Mouse (Mus musculus) Patski (cell line): ENCODE data around the gene Rab40b. TPM values are rescaled to one million over a fixed set of nuclear protein-coding genes. Genes with fewer than 3 reads are reported as not detected.
A peak's percentile ranks its signal among the peaks of the same experiment; 100 is the strongest.

ENCODE experiments used
- ATAC-seq: fragments of 100-300 bp; one replicate; pipeline ENCODE4 v1.8.0; 2021
- CTCF ChIA-PET: fragments of 350-600 bp; sonication (Branson Sonifier 250); formaldehyde crosslinking; loops from one replicate; lab custom pipeline; 2022; ENCODE audit warnings: inconsistent platforms; lab: Charles Lee
- POLR2A ChIA-PET: fragments of 350-600 bp; sonication (Branson Sonifier 250); formaldehyde crosslinking; loops from one replicate; lab custom pipeline; 2022; ENCODE audit warnings: antibody characterized with exemption, inconsistent platforms; lab: Charles Lee
- DNase-seq: peaks from one replicate; pipeline ENCODE4 v3.0.0-alpha.2; 2011; ENCODE audit warnings: low read depth, low spot score
- H3K27me3 ChIP-seq: fragments of 371-371 bp; one replicate; pipeline ENCODE4 v1.5.1; 2021
- CTCF ChIP-seq: fragments of 100-300 bp; IDR thresholded peaks from one replicate; pipeline ENCODE4 v1.5.1; 2021
- in situ Hi-C: fragments of 300-500 bp; cut with MboI; formaldehyde crosslinking; loops from 3 replicates; pipeline ENCODE4 v1.11.1; 2018; ENCODE audit warnings: low pct_unique_long_range_greater_than_20kb, mixed read lengths
- polyA plus RNA-seq: library from polyadenylated mRNA; unstranded; gene quantifications from one replicate; pipeline ENCODE4 v1.2.3, GENCODE M21; 2021

Rab40b gene
- polyA plus RNA-seq, 1 experiment from 2014 or later = 0.55 TPM

DNA sequence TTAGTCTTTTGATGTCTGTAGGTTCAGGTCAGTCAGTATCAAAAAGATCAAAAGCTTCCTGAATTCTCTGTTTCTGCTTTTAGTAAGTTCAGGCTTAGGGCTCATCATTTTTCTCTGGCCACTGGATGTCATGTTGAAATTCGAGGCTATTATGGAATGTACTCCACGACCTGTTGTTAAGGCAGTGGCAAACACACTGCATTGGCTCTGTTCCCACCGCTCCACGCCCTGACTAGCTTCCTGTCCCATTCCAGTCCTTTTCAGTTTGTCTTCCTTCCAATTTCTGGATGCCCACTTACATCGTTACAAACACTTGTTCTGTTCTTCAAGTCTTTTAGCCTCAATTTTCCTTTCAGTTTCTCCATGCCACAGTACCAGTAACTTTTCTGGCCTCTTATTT, 27.3 kb upstream of the Rab40b start:
- ChIA-PET CTCF (interaction anchor here (0.7 to 1.0 kb wide), 3 partner anchors 13 to 45 kb away, joined by 3 read pairs; no protein-coding TSS in a partner anchor), POLR2A (interaction anchor here (1.5 kb wide), 1 partner anchor 11 kb away, joined by 3 read pairs; no protein-coding TSS in a partner anchor)
- DNase-seq = no peak
- no peak for ATAC-seq
- in situ Hi-C loops = no loop called here
- no peak for TF ChIP-seq CTCF
- peaks cover 6% of the 10 kb centered on the region for H3K27me3 ChIP-seq

DNA sequence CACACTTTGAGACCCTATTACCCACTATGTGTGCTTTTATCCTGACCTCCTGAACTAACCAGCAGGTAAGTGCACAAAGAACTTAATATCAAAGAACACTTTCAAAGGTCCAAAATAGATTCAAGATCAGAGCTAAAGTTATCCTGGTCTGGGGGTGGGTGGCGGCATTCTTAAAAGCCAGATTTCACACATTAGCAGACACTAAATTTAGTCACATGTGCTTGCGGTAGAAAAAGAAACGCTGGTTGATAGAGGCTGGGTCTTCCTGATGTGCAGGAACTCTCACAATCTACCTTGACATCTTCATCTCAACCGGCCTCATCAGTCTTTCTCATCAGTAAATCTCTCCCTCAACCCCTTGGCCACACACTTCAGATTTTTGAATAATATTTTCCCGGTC, 26.7 kb upstream of the Rab40b start:
- no peak for ATAC-seq
- CTCF ChIA-PET = interaction anchor here (0.7 to 1.0 kb wide), 3 partner anchors 14 to 45 kb away, joined by 3 read pairs; no protein-coding TSS in a partner anchor
- POLR2A ChIA-PET = interaction anchor here (1.5 kb wide), 1 partner anchor 12 kb away, joined by 3 read pairs; no protein-coding TSS in a partner anchor

DNA sequence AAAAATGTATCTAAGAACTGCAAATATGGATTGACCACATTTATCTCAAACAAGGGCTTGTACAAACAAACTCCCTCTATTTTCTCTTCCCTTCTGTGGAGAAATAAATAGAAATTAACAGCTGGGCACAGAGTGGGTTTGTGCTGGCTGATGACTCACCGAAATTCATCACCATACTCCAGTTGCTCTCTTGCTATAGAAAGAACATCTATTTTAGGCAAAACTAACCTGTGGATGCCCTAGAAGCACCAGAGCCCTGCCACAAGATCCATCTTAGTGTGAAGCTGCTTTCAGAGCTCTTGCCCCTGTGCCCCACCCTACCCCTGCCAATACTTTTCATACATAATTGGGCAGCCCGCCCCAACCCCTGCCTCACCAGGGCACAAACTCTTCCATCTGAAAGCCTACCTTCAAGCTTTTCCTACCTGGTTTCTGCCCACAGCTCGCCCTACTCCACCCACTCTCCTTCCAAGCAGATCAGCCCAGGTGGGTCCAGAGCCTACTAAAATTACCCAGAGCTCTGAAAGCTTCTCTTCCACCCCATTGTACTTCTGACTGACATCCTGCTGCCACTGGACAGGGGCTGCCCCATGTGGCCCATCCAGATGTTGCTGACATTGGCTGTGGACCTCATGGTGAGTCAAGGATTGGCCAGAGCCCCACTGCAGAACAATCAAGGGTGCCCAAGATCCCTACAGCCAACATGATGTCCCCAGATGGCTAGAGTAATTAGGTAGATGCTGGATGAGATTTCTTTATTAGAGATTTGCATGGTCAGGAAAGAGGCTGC, 19.5 kb upstream of the Rab40b start:
- peaks cover 6% of the 10 kb centered on the region for H3K27me3 ChIP-seq
- DNase-seq = no peak
- ChIA-PET POLR2A (interaction anchor here (0.7 kb wide), 1 partner anchor 74 kb away, joined by 3 read pairs; no protein-coding TSS in a partner anchor), CTCF (interaction anchor here (1.3 kb wide), 1 partner anchor 12 kb away, joined by 6 read pairs; no protein-coding TSS in a partner anchor)
- ATAC-seq = no peak
- no peak for TF ChIP-seq CTCF
- in situ Hi-C loops = no loop called here

More for the DNA sequence above, 26.7 kb upstream of the Rab40b start:
- no peak for TF ChIP-seq CTCF
- peaks cover 6% of the 10 kb centered on the region for H3K27me3 ChIP-seq
- in situ Hi-C loops = no loop called here
- no peak for DNase-seq

DNA sequence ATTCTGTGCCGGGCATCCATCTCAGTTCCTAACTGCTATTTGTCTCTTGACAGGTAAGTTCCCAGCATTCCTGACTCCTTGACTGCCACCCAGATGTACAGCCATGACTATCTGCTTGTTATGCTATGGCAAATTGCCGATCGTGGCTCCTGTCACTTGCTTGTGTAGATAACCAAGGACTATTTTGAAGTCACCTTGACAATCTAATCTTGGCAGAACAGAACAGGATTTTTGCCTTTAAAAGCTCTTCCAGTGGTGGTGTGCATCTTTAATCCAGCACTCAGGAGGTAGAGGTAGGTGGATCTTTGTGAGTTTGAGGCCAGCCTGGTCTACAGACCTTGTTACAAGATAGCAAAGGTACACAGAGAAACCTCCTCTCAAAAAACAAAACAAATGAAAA, 4.4 kb upstream of the Rab40b start:
- DNase-seq = no peak
- ChIA-PET CTCF (no interaction called here), POLR2A (no interaction called here)
- in situ Hi-C loops = no loop called here
- no peak for ATAC-seq
- no peak for TF ChIP-seq CTCF
- H3K27me3 ChIP-seq = peaks cover 4% of the 10 kb centered on the region

DNA sequence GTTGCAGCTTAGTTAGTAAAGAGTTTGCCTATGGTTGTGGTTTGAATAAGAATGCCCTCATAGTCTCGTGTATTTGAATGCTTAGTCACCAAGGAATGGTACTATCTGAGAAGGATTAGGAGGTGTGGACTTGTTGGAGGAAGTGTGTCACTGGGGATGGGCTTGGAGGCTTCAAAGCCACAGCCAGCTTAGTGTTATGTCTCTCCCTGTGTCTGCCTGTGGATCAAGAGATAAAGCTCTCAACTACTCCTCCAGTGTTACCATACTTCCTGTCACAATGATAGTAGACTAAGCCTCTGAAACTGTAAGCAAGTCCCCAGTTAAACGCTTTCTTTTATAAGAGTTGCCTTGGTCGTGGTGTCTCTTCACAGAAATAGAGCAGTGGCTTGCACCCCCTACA, 2.7 kb upstream of the Rab40b start:
- ChIA-PET POLR2A (no interaction called here), CTCF (no interaction called here)
- in situ Hi-C loops = no loop called here
- peaks cover 4% of the 10 kb centered on the region for H3K27me3 ChIP-seq
- no peak for TF ChIP-seq CTCF
- no peak for DNase-seq
- no peak for ATAC-seq

DNA sequence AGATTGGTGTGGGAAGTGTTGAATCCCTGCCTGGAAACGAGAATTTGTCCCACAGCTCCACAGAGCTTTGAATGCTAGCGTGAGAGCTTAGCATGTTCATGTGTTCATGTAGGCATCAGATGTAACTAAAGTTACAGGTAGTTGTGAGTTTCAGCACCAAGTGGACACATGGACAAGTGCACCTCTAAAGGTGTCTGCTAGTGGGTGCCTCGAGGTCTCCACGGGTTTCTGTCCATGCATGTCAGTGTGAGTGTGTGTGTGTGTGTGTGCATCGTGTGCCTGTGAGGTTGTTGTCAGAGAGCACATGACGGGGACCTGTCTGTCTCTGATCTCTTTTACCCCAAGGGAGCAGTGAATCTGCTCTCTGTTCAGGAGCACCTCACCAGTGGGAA, 499 bp upstream of the Rab40b start:
- ATAC-seq (no peak), DNase-seq (no peak)
- ChIA-PET CTCF (interaction anchor here (1.2 kb wide), 1 partner anchor 33 kb away, joined by 3 read pairs; no protein-coding TSS in a partner anchor), POLR2A (interaction anchor here (0.6 kb wide), 1 partner anchor 85 kb away, joined by 3 read pairs; no protein-coding TSS in a partner anchor)
- peaks cover 4% of the 10 kb centered on the region for H3K27me3 ChIP-seq
- in situ Hi-C loops = no loop called here
- TF ChIP-seq CTCF = no peak

DNA sequence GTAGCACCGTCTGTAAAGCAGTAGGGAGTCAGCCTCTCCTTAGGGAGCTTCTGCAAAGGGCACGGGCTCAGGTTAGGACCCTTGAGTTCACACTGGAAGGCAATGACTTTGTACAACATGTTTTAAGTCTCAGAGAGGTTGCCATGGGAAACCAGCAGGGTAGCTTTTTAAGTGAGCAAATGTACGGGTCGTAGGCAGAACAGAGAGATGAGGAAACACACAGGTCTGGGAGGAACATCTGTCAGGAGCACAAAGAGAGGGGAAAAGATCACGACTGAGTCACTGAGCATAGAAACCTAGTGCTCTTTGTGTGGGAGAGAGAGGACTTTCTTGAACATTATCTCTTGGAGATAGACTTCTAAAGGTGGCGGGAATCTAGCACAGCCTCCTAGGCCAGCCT, 7.8 kb downstream of the Rab40b start:
- CTCF ChIA-PET = no interaction called here
- POLR2A ChIA-PET = no interaction called here
- no peak for DNase-seq
- TF ChIP-seq CTCF = no peak
- in situ Hi-C loops = no loop called here
- peaks cover 3% of the 10 kb centered on the region for H3K27me3 ChIP-seq
- ATAC-seq = no peak

DNA sequence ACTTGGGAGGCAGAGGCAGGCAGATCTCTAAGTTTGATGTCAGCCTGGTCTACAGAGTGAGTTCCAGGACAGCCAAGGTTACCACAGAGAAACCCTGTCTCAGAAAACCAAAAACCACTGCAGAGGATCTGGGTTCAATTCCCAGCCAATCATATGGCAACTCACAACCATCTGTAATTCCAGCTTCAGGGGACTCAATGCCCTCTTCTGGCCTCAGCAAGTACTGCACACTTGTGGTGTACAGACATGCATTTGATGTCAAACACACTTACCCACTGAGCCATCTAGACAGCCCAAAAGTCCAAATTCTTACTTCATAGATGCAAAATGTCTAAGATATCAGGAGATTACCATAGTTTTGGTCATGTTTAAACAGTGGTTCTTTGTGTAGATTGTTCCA, 9.4 kb downstream of the Rab40b start:
- DNase-seq (no peak), ATAC-seq (no peak)
- peak; percentile 38 for TF ChIP-seq CTCF
- in situ Hi-C loops = no loop called here
- H3K27me3 ChIP-seq = peaks cover 3% of the 10 kb centered on the region
- CTCF ChIA-PET = no interaction called here
- POLR2A ChIA-PET = no interaction called here

DNA sequence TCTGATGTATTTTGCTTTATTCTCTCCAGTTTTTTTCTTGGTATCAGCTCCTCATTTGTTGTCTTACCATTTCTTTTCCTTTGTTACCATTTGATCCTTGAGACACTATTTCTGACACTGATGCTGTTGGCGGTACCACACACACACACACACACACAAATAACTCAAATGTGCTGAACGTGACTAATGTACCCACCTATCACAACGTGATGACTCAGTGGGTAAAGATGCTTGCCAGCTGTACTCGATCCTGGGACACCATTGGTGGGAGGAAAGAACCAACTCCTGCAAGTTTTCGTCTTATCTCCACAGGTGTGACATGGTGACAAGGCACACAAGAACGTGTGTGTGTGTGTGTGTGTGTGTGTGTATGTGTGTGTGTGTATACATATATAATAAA, 14.7 kb downstream of the Rab40b start:
- ChIA-PET CTCF (no interaction called here), POLR2A (no interaction called here)
- DNase-seq (no peak), ATAC-seq (no peak)
- in situ Hi-C loops = no loop called here
- no peak for TF ChIP-seq CTCF
- H3K27me3 ChIP-seq = no peaks in the 10 kb centered on the region

DNA sequence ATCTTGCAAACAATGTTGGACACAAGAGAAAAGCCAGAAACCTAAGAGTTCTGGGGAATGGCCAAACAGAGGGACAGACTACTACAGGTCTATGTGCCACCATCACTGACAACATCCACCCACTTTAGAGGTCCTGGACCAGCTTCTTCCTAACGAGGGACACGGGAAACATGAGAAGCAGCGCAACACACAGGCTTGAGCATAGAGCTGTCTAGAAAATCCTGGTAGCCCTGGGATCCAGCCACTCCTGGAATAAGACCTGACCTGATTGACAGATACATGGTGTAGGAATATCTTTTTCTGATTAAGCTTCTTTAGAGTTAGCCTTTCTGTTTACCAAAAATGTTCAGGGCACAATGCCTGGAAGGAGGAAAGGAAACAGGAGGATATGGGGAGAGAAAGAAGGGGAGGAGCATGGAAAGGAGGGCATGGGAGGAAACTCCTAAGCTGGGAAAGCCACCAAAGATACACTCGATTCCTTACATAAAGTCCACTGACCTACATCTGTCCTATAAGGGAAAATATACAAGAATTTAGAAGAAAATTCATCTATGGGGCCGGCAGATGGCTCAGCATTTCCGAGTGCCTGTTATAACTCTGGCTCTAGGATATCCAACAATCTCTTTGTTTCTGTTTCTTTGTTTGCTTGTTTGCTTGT, 17.6 kb downstream of the Rab40b start:
- no peak for DNase-seq
- TF ChIP-seq CTCF = no peak
- no peaks in the 10 kb centered on the region for H3K27me3 ChIP-seq
- ChIA-PET CTCF (interaction anchor here (0.9 to 2.7 kb wide), 3 partner anchors 14 to 45 kb away, joined by 3 to 7 read pairs (median 4); no protein-coding TSS in a partner anchor), POLR2A (no interaction called here)
- ATAC-seq = no peak
- in situ Hi-C loops = no loop called here

DNA sequence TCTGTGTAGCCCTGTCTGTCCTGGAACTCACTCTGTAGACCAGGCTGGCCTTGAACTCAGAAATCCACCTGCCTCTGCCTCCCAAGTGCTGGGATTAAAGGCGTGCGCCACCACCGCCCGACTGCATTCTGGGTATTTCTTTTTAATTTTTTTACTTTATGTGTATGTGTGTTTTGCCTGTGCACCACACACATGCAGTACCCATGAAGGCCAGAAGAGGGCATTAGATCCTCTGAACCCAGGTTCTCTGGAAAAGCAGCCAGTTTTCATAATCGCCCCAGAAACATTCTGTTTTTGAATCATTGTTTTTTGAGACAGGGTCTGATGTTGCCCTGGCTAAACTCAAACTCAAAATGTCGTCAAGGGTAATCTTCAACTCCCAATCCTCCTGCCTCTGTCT, 18.4 kb downstream of the Rab40b start:
- POLR2A ChIA-PET = no interaction called here
- DNase-seq = no peak
- in situ Hi-C loops = no loop called here
- ATAC-seq = no peak
- CTCF ChIA-PET = interaction anchor here (0.9 to 2.7 kb wide), 3 partner anchors 15 to 46 kb away, joined by 3 to 7 read pairs (median 4); no protein-coding TSS in a partner anchor
- peak; percentile 87 for TF ChIP-seq CTCF
- H3K27me3 ChIP-seq = no peaks in the 10 kb centered on the region
